Mouse (Mus musculus) heart, postnatal 14 days (tissue): ENCODE measurements around the gene Pdk1. TPM values are rescaled to one million over a fixed set of nuclear protein-coding genes. Genes with fewer than 3 reads are reported as not detected.

Experiments used
- DNase-seq, 2 experiments: peaks; one replicate each; pipeline ENCODE4 v3.0.0; 2021 to 2022
- intact Hi-C: fragments of 180-260 bp; cut with DNase I; formaldehyde crosslinking; loops from one replicate; pipeline ENCODE4 v1.15.1; 2025
- long read RNA-seq, 2 experiments: library from polyadenylated mRNA; stranded (forward); transcript quantifications; one replicate each; pipeline ENCODE4 v2.0.0; 2021
- total RNA-seq, 2 experiments: library from RNA; stranded (reverse); gene quantifications; 2 replicates each; pipeline ENCODE4 v1.2.3; 2021

Pdk1 gene
- 100 to 1,000 TPM in 1 of 2 experiments, 10 to 100 TPM in 1; 98.2 to 107 TPM for total RNA-seq
- long read RNA-seq, experiment 1, full-length matches to known transcripts = 60 of 78 reads
- long read RNA-seq, experiment 1, partial matches to known transcripts = 17 of 78 reads
- long read RNA-seq, experiment 1, other reads (novel, unspliced or antisense) = 1 of 78 reads
- long read RNA-seq, experiment 2, full-length matches to known transcripts = 49 of 62 reads
- long read RNA-seq, experiment 2, partial matches to known transcripts = 6 of 62 reads
- long read RNA-seq, experiment 2, other reads (novel, unspliced or antisense) = 7 of 62 reads

DNA sequence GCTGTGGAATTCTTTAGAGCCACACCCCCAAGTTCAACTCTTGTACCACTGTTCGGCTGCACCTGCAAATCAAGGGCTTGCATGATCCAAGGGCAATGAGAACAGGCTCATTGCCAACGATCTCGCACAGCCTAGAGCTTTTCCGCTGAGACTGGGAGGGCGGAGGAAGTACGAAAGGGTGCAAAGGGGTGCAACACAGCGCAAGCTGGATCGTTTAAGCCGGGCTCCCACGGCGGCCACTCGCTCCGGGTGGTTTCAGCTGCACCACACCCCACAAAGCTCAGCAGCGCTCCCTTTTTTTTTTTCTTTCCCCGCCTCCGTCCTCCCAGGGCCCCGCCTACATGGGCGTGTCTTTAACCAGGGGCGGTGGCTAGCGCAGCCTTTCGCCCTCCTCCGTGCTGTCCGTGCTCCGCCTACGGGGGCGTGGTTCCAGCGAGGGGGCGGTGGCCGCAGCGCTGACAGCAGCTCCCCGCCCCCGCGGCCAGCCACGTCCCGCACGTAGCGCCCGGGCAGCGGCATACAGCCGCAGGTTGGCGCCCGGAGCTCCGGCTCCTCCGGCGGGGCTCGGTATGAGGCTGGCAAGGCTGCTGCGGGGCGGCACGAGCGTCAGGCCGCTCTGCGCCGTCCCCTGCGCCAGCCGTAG, at the start of gene Pdk1:
Pdk1 (plus strand) TSS at position 424 of the 643 bp plus-strand sequence.
- intact Hi-C loops = no loop called here
- peak; percentile 99 to 100 for DNase-seq

DNA sequence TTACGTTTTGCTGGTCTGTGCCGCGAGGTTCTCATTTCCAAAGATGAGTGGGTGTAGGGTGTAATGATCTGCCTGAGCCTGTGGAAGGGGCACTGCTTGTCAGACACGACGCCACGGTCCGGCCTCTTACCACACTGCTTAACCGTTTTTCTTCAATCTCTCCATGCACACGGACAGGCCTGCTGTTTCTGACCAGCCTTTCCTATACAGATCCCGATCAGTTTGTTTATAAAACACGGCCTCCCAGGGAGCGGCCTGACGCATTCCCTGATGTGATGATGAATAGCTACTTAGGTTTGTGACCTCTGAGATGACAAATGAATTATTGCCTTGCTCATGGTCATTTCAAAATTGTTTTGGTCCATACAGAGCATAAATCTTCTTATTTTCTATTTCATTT, 48.9 kb upstream of the Pdk1 start:
- intact Hi-C loops = no loop called here

DNA sequence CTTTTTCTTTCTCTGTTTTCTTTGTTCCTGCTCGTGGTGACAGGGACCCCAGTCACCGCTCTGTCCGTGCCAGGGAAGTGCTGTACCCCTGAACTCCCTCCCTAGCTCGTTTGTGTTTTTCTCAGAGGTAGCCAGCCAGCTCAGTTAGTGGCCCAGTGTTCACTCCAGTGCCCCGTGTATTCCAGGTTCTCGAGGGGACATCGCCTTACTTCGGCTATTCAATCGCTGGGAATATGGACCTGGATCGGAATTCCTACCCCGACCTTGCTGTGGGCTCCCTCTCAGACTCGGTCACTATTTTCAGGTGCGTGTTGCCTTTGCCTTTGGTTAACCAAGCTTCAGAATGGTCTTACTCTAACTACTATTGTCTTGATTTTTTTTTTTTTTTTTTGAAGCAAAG, 45.3 kb upstream of the Pdk1 start:
- DNase-seq = no peak
- intact Hi-C loops = no loop called here

More for the DNA sequence above, 48.9 kb upstream of the Pdk1 start:
- DNase-seq = no peak

DNA sequence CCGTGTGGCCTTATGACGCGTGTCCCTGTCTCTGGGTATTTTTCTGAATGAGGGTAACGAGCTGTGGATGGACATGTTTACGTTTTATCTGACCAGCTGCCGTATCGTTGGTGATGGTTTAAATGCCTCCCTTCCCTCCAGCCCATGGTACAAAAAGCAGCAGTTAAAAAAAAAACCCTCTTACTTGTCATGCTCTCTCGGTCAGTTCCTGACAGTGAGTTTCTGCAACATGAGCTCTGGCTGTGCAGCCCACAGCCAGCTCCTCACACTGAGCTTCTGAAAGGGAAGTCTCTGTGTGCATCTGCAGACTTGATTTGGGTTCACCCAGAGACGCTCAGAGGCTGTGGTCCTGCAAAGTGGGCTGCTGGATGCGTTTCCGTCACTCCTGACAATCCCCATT, 44.1 kb upstream of the Pdk1 start:
- no peak for DNase-seq
- intact Hi-C loops = no loop called here

DNA sequence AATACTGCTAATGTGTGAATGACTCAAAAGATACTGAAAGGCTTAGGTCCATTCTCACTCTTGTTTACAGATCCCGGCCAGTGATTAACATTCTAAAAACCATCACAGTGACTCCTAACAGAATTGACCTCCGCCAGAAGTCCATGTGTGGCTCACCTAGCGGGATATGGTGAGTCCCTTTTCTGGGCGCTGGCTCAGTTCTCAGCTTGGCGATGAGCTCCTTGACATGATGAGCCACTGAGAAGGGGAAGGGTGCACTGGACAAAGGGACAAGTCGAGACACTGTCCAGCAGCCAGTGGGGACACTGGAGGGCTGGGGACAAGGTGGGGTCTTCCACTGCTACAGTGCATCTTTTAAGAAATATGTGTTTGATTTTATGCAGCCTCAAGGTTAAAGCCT, 39.4 kb upstream of the Pdk1 start:
- intact Hi-C loops = no loop called here
- no peak for DNase-seq

DNA sequence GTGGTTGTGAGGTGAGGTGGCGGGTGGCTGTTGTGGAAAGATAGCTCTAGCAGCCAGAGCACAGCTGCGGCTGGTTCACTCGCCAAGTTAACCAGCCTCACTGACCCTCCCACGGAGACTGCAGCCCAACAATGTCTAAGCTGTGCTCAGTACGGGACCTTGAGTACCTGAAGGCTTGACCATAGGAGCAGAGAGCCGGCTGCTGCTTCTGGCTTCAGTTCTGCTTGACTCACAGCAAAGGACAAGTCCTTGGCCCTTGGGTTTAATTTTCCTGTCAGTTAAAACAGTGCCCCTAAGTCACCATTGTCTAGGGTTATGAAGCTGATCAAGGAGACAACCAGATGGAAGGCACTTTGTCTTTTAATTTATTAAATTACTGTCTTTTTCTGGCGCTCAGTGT, 38.7 kb upstream of the Pdk1 start:
- DNase-seq = no peak
- intact Hi-C loops = no loop called here

DNA sequence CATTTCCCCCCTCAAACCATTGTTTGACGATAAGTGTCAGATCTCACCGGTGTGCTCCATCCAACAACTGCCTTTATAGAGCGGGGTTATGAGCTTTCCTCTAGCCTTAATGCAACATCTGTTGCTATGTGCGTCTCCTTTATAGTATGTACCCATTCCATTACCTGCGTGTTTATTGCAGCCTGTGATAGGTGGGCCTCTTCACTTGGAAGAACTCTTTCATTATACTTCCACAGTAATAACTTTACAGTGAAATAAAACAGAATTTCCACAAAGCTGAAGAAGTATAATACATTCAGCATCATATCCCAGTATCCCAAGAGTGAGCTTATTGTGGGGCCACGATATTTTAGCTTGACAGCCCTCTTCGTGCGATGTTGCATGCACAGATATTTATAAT, 37.5 kb upstream of the Pdk1 start:
- no peak for DNase-seq
- intact Hi-C loops = loop anchor here (5.0 kb wide), 1 partner anchor 238 kb away; no protein-coding TSS in a partner anchor

DNA sequence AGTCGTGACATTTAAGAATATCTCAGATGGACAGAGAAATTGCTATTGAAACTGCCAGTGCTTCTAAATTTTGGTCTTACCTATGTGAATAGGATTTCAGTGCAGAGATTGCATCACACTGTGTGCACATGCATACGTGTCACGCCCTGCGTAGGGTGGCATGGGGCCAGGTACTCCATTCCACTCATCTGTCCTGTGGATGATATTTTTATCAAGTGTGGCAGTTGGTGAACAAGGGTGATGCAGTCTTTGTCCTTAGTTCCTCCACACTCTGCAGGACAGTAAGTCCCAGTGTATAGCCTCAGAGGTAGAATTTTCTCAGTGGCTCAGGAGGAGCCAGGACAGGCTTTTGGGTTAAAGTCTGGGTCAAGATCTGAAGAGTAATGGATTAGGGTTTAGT, 36.8 kb upstream of the Pdk1 start:
- intact Hi-C loops = loop anchor here (5.0 kb wide), 1 partner anchor 239 kb away; no protein-coding TSS in a partner anchor
- DNase-seq = no peak

DNA sequence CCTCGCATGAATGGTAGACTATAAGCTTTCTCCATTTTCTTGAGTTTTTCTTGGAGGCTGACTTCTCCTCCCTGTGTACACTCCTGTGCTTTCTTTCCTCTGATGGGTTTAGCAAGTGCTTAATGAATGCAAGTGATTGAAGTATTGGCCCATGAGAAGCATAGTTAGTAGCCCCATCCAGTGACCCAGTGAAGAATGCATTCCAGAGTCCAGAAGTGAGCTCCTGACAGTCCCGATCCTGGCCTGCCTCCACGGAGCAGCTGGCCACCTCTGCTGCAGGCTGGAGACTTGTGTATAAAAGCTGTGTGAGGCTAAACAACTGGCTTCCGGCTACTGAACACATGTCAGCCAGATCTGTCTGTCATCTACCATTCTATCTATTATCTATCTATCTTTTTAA, 35.8 kb upstream of the Pdk1 start:
- peak in 1 of 2 experiments; percentile 33 for DNase-seq
- intact Hi-C loops = loop anchor here (5.0 kb wide), 1 partner anchor 240 kb away; no protein-coding TSS in a partner anchor

DNA sequence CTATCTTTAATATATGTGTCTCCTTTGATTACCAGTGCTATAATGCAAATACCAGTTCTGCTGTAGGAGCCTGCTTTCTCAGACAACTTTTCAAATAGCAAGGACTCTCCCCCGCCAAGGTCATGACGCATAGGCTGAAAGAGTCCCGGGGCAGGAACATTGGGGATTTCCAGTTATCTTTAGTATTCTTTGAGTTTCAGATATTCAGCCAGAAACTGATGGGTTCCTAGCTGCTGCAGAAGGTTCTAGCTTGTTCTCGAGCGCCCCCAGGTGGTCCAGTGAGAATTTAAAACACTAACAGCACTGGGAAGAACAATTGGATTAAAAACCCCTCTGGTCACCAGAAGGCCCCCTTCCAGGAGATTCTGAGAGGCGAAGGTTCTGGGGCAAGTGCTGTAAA, 35.2 kb upstream of the Pdk1 start:
- peak; percentile 75 to 81 for DNase-seq
- intact Hi-C loops = loop anchor here (5.0 kb wide), 1 partner anchor 240 kb away; no protein-coding TSS in a partner anchor

DNA sequence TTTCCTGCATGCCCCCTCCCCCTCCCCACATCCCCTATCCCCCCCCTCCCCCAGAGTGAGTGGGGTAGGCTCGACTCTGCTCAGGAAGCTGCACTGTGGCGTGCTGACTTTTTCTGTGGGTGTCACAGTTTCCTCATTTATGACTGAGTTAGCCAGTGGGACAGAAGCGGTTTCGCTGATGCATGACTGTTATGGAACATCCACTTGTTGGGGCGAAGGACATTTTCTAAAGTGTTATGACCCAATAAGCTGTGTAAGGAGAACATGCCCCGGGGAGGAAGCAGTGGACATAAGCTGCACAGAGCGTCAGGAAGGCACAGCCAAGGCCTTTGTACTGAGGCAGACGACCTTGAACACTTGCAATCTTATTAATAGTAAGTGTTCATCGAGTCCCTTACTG, 29.7 kb upstream of the Pdk1 start:
- intact Hi-C loops = no loop called here
- DNase-seq = no peak

DNA sequence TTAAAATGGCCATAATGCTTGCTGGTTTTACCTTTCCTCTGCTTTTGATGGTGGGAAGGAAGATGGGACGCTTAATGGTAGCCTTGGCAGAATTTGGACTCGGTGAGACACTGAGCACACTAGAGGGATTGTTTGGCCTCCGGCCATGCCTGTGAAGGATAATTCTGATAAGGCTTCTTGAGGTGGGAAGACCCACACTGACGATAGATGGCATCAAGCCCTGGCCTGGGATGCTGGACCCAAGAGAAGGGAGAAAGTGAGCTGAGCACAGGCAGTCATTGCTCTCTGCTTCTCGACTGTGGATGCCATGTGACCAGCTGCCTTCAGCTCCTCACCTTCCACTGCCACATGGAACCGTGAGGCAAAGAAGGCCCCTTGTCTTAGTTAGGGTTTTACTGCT, 28.1 kb upstream of the Pdk1 start:
- intact Hi-C loops = no loop called here
- no peak for DNase-seq

DNA sequence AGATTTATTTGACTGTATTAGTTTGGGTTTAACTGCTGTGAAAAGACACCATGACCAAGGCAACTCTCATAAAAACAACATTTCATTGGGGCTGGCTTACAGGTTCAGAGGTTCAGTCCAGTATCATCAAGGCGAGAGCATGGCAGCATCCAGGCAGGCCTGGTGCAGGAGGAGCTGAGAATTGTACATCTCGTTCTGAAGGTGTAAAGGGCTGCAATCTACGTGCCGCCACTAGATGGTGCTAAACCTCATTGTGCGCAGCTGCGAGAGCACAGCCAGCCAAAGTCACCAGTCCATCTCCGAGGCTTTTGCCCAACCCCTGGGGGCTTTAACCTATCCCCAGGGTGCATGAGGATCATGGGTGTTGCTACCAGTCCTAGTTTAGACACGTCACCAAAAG, 20.9 kb upstream of the Pdk1 start:
- intact Hi-C loops = loop anchor here (5.0 kb wide), 1 partner anchor 105 kb away; no protein-coding TSS in a partner anchor
- DNase-seq = peak; percentile 47 to 68

DNA sequence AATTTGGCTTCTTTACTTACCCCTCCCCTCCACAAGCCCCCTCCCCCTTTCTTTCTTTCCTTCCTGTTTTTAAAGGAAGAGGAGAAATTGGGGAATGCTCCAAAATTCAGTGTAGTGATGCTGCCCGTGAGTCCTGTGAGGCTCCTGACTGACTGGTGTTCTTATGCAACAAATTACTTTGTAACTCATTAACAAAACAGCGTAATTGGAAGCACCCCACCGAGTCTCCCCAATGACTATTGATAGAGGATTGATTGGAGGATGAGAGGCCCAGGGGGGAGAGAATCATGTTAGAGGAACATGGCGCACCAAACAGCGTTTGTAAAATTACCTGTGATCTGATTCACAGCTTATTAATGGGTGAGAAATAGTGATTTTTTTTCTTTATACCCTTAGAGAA, 17.9 kb upstream of the Pdk1 start:
- intact Hi-C loops = no loop called here
- DNase-seq = no peak

DNA sequence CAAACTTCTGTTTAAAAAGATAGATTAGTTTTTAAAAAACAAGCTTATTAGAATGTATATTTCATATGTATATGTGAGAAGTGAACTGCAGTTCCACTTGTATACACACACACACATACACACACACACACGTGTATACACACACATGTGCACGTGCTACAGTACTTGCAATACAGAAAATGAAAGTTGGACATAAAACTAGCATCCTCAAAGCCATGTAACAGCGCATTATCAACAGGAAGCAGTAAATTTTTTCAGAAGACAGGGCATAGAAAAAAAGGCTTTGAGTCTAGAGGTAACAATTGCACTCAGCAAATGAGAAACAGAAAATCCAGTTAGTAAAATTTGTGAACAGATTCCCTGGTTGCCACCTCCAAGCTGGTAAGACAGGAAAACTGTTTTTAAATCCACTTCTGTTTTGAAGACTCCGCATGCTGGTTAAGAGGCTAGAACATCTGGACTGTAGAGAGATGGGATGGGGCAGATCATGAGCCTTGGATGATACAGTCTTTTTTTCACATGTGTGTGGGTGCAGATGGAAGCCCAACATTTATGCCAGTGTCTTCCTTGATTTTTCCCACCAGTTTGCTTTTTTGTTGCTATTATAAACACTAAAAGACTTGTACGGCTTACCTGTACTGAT, 9.4 kb upstream of the Pdk1 start:
- intact Hi-C loops = no loop called here
- no peak for DNase-seq

DNA sequence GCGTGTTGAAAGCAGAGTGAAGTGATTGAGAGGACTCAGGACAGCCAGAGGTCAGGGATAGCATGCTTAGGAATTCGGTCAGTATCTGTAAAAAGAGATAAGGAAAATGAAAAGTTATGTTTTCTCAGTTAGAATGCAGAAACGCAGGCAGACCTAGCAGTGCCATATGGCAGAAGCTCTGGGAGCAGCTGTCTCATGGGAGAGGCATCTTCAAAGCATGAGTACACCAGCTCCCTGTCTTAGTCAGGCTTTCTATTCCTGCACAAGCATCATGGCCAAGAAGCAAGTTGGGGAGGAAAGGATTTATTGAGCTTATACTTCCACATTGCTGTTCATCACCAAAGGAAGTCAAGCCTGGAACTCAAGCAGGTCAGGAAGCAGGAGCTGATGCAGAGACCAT, 8.0 kb upstream of the Pdk1 start:
- no peak for DNase-seq
- intact Hi-C loops = no loop called here

DNA sequence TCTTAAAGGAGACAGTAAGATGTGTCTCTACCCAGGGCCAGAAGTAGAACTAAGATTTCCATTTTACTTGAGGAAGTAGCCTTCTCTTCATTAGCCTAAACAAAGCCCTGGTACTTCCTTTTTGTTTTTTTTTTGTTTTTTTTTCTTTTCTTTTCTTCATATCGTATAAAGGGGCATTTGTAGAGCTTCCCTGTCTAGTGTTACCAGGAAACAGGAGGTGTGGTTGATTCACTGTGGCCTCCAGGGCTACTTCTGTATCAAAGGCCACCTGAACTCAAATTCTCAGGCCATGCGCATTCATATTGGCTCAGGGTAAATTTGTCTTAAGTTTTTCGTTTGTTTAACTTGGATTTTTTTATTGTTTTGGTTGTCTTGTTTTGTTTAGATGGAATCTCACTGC, 7.1 kb upstream of the Pdk1 start:
- intact Hi-C loops = no loop called here
- DNase-seq = no peak

DNA sequence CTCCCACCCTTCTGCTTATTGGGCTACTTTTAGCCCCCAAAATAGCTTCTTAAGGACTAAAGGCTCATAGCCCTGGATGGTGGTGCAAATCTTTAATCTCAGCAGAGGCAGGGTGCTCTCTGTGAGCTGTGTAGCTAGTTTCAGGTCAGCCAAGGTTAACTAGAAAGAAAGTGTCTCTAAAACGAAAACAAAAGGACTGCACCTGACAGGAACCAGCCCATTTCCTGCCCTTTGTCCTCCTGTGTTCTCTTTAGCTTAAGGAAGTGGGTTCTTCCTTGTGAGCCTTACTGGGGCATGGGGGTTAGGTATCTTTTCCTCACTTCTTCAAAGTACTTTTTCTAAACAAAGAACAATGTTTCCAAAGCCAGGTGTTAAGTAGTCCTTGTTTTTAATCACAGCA, 6.5 kb upstream of the Pdk1 start:
- intact Hi-C loops = no loop called here
- DNase-seq = no peak

DNA sequence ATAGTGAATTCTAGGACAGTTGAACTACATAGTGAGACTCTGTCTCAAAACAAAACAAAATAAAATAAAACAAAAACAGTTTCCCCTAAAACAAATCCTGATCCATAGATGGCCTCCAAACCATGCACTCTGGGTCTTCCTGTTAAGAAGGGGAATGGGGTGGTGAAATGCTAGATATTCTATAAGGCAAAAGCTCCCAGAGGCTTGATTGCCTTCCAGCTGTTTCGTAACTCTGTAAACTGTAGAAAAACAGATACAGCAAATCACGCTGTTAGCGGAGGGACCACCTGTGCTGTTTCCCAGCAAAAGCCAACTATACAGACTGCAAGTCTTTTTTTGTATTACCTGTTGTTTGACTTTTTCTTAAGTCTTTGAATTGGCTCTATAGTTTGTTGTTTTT, 6.0 kb upstream of the Pdk1 start:
- intact Hi-C loops = no loop called here
- DNase-seq = no peak

DNA sequence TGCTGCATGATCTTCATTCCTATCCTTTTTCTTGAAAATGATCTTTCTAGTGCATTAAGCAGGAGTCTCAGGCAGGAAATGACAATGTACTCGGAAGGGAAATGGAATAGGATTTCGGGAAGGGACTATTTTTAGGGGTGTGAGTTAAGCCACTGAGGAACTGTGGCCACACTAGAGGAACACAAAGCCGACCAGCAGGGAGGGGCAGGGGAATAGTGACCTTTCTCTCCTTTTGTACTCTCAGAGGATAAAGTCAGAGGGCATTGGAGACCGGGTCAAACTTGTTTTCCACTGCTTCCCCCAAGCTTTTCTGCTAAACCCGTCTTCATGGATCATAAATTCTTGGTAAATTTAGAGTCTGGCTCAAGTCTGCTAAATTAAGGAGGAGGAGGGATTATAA, 5.5 kb upstream of the Pdk1 start:
- DNase-seq = no peak
- intact Hi-C loops = no loop called here

DNA sequence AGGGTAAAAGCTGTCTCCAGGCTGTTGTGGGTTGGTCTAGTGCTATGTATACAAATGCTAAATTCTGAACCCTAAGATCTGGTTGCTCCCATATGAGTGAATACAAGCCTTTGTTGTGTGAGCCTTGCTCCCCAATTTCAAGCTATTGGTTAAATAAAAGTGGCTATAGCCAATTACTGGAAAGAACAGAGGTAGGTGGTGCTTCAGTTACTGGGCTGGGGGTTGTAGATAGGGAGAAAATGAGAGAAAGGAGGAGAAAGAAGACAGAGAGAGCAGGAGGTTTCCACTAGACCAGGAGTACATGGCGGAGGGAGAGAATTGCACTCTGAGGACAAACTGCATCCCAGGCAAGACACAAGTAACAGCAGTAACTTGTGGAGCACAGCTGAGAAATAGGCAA, 4.8 kb upstream of the Pdk1 start:
- no peak for DNase-seq
- intact Hi-C loops = no loop called here

DNA sequence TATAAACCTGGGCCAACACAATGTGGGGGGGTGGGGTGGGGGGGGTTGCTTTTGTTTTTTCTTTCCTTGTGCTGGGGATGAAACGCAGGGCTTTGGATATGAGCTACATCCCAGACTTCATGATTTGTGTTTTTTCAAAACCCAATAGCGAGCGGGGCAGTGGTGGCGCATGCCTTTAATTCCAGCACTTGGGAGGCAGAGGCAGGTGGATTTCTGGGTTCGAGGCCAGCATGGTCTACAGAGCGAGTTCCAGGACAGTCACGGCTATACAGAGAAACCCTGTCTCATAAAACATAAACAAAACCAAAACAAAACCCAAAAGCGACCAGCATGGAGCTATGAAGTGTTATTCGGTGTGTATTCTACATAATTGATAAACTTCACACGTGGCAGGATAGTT, 883 bp upstream of the Pdk1 start:
- no peak for DNase-seq
- intact Hi-C loops = no loop called here
